In genomic region chr12:107974504-107974903, GRCm38 (mm10) we compare ENCODE assay signal across 18 mouse cellular contexts. TPM values are rescaled to one million over a fixed set of nuclear protein-coding genes. Genes with fewer than 3 reads are reported as not detected.
A peak's percentile ranks its signal among the peaks of the same experiment; 100 is the strongest.
DNase-seq lines count a peak whose midpoint lies in the region; ATAC-seq lines count a peak whose summit lies in the region.
"Had no signal": no experiment of that assay in that cellular context is flagged by ENCODE, and none has a peak within 500 bp of the region (broad histone marks: within the 10 kb centered on the region; RNA-seq: fewer than 3 reads in every experiment).

No protein-coding gene starts in this region.

- H3K9ac ChIP-seq in hindbrain, embryonic 14.5 days: no peak overlapping the region
- no peak overlapping the region for H3K9ac ChIP-seq in hindbrain, embryonic 16.5 days (ENCODE audit: low read depth, low read length)
- no peak overlapping the region for H3K9ac ChIP-seq in forebrain, embryonic 11.5 days (ENCODE audit: low read length)
- 0 out of 2 replicates have a peak overlapping the region, but pooled peaks have one; percentile 20 for H3K9ac ChIP-seq in midbrain, embryonic 14.5 days (replicated peaks; ENCODE audit: low read length)
- H3K9ac ChIP-seq in liver, embryonic 12.5 days: no peak overlapping the region

- no peak for ATAC-seq in hindbrain, embryonic 14.5 days (ENCODE audit: low FRiP score)
- ATAC-seq in hindbrain, embryonic 16.5 days: no peak
- peak; percentile 16 for ATAC-seq in CD4-positive, CD25-positive, alpha-beta regulatory T cell, adult 4 months
- no peak for ATAC-seq in forebrain, embryonic 11.5 days (replicated peaks; ENCODE audit: low FRiP score)
- no peak for ATAC-seq in midbrain, embryonic 14.5 days (ENCODE audit: low FRiP score, low TSS enrichment)
- no peak for ATAC-seq in liver, embryonic 12.5 days

- 39% methylated on average over 11 of the region's 11 CpGs for WGBS in hindbrain, embryonic 14.5 days
- WGBS in hindbrain, embryonic 16.5 days: 55% methylated on average over 11 of the region's 11 CpGs
- 25% methylated on average over 11 of the region's 11 CpGs for WGBS in forebrain, embryonic 11.5 days
- 24% methylated on average over 11 of the region's 11 CpGs for WGBS in midbrain, embryonic 14.5 days
- 69% methylated on average over 11 of the region's 11 CpGs for WGBS in liver, embryonic 12.5 days (ENCODE audit: insufficient replicate concordance)

- H3K27ac ChIP-seq in hindbrain, embryonic 14.5 days: no peak overlapping the region
- no peak overlapping the region for H3K27ac ChIP-seq in hindbrain, embryonic 16.5 days (ENCODE audit: low read depth, low read length)
- peak overlapping the region; percentile 26; the same call in 1 of the 2 replicates for H3K27ac ChIP-seq in forebrain, embryonic 11.5 days (ENCODE audit: low read depth, low read length)
- no peak overlapping the region for H3K27ac ChIP-seq in midbrain, embryonic 14.5 days (replicated peaks; ENCODE audit: low read depth, low read length)
- no peak overlapping the region for H3K27ac ChIP-seq in liver, embryonic 12.5 days
- H3K27ac ChIP-seq: macrophage had no signal

- 0 out of 2 replicates have a peak overlapping the region, but pooled peaks have one; percentile 45 for H3K4me2 ChIP-seq in hindbrain, embryonic 14.5 days (replicated peaks)
- H3K4me2 ChIP-seq in hindbrain, embryonic 16.5 days (ENCODE audit: low read length): no peak overlapping the region
- H3K4me2 ChIP-seq in forebrain, embryonic 11.5 days (ENCODE audit: low read depth, low read length, severe bottlenecking): no peak overlapping the region
- no peak overlapping the region for H3K4me2 ChIP-seq in midbrain, embryonic 14.5 days (ENCODE audit: low read length)
- H3K4me2 ChIP-seq in liver, embryonic 12.5 days: no peak overlapping the region

- H3K36me3 ChIP-seq in hindbrain, embryonic 14.5 days (replicated peaks; ENCODE audit: control insufficient read depth, insufficient read depth): no peaks in the 10 kb centered on the region
- no peaks in the 10 kb centered on the region for H3K36me3 ChIP-seq in hindbrain, embryonic 16.5 days (ENCODE audit: control insufficient read depth, insufficient read depth, low read length)
- H3K36me3 ChIP-seq in forebrain, embryonic 11.5 days (ENCODE audit: control insufficient read depth, insufficient read depth, low read length): no peaks in the 10 kb centered on the region
- no peaks in the 10 kb centered on the region for H3K36me3 ChIP-seq in midbrain, embryonic 14.5 days (ENCODE audit: control insufficient read depth, insufficient read depth, low read length)
- no peaks in the 10 kb centered on the region for H3K36me3 ChIP-seq in liver, embryonic 12.5 days
- H3K36me3 ChIP-seq: G1E had no signal

- no peaks in the 10 kb centered on the region for H3K27me3 ChIP-seq in hindbrain, embryonic 14.5 days (ENCODE audit: control insufficient read depth, insufficient read depth, low read length)
- H3K27me3 ChIP-seq in hindbrain, embryonic 16.5 days (replicated peaks; ENCODE audit: control insufficient read depth, insufficient read depth, low read length): no peaks in the 10 kb centered on the region
- H3K27me3 ChIP-seq in forebrain, embryonic 11.5 days (ENCODE audit: control insufficient read depth, insufficient read depth, low read length): no peaks in the 10 kb centered on the region
- H3K27me3 ChIP-seq in midbrain, embryonic 14.5 days (ENCODE audit: control insufficient read depth, insufficient read depth, low read length): no peaks in the 10 kb centered on the region; the same call in 1 of the 2 replicates
- peaks cover 66% of the 10 kb centered on the region for H3K27me3 ChIP-seq in liver, embryonic 12.5 days (replicated peaks)

- no peak for DNase-seq in hindbrain, embryonic 14.5 days (ENCODE audit: low spot score)
- DNase-seq in forebrain, embryonic 11.5 days (ENCODE audit: low spot score): no peak
- DNase-seq in midbrain, embryonic 14.5 days: no peak
- DNase-seq in ovary, adult 18-20 months (ENCODE audit: low spot score): no peak
- DNase-seq: adrenal gland, postnatal 14 days; B cell, adult 2 months; cerebellum, adult 9-10 months; gastrocnemius, postnatal 25 days; liver; lung, adult 2 months; right cerebral cortex, postnatal 25 days; thymus, postnatal 25 days had no signal

- peaks cover 86% of the 10 kb centered on the region for H3K4me1 ChIP-seq in hindbrain, embryonic 14.5 days (replicated peaks; ENCODE audit: control insufficient read depth, insufficient read depth, low read length)
- H3K4me1 ChIP-seq in hindbrain, embryonic 16.5 days (ENCODE audit: control insufficient read depth, insufficient read depth, low read depth, low read length): peaks cover 65% of the 10 kb centered on the region
- peaks cover 86% of the 10 kb centered on the region for H3K4me1 ChIP-seq in forebrain, embryonic 11.5 days (replicated peaks; ENCODE audit: control insufficient read depth, insufficient read depth, low read length)
- H3K4me1 ChIP-seq in midbrain, embryonic 14.5 days (ENCODE audit: control insufficient read depth, insufficient read depth, low read length): peaks cover 94% of the 10 kb centered on the region
- H3K4me1 ChIP-seq in liver, embryonic 12.5 days: no peaks in the 10 kb centered on the region

- H3K4me3 ChIP-seq in hindbrain, embryonic 14.5 days (replicated peaks; ENCODE audit: low read length): no peak overlapping the region
- no peak overlapping the region for H3K4me3 ChIP-seq in hindbrain, embryonic 16.5 days (ENCODE audit: low read length)
- H3K4me3 ChIP-seq in forebrain, embryonic 11.5 days (ENCODE audit: low read depth, low read length): no peak overlapping the region
- no peak overlapping the region for H3K4me3 ChIP-seq in midbrain, embryonic 14.5 days (replicated peaks; ENCODE audit: low read depth, low read length)
- H3K4me3 ChIP-seq in liver, embryonic 12.5 days: no peak overlapping the region
- H3K4me3 ChIP-seq: myocyte had no signal

- no peaks in the 10 kb centered on the region for H3K9me3 ChIP-seq in hindbrain, embryonic 14.5 days (ENCODE audit: control insufficient read depth, low read length)
- H3K9me3 ChIP-seq in hindbrain, embryonic 16.5 days (ENCODE audit: control insufficient read depth, low read length): no peaks in the 10 kb centered on the region
- no peaks in the 10 kb centered on the region for H3K9me3 ChIP-seq in forebrain, embryonic 11.5 days (ENCODE audit: control insufficient read depth, low read length)
- H3K9me3 ChIP-seq in midbrain, embryonic 14.5 days (ENCODE audit: control insufficient read depth, low read length): no peaks in the 10 kb centered on the region
- no peaks in the 10 kb centered on the region for H3K9me3 ChIP-seq in liver, embryonic 12.5 days (replicated peaks)

RNA-seq across cellular contexts. Expression of gene Bcl11b, which starts 28.9 kb away (rescaled TPM):
- polyA plus RNA-seq in hindbrain, embryonic 14.5 days (2014; fragmentation: Nextera tagmentation; extraction: Ambion mirVana): 29.6 and 30.7 TPM in 2 replicates
- polyA plus RNA-seq in hindbrain, embryonic 16.5 days (2015; fragmentation: Nextera tagmentation; extraction: Ambion mirVana): 12.0 and 16.7 TPM in 2 replicates
- 10 to 100 TPM; 40.0 to 41.6 TPM for polyA plus RNA-seq in CD4-positive, CD25-positive, alpha-beta regulatory T cell, adult 4 months (2017; shearing (Covaris generic))
- 19.4 and 24.2 TPM in 2 replicates for polyA plus RNA-seq in forebrain, embryonic 11.5 days (2014; fragmentation: Nextera tagmentation; extraction: Ambion mirVana)
- 38.4 and 43.3 TPM in 2 replicates for polyA plus RNA-seq in midbrain, embryonic 14.5 days (2014; fragmentation: Nextera tagmentation; extraction: Ambion mirVana)
- polyA plus RNA-seq in liver, embryonic 12.5 days (2016; fragmentation: Nextera tagmentation; extraction: Ambion mirVana): 0.30 and 0.31 TPM in 2 replicates
- polyA plus RNA-seq: G1E, macrophage, myocyte had no signal
